Mouse (Mus musculus) limb, embryonic 15.5 days (tissue): ENCODE results near the gene Gpr157. TPM values are rescaled to one million over a fixed set of nuclear protein-coding genes. Genes with fewer than 3 reads are reported as not detected.

Source experiments
- ATAC-seq: fragments of 200-750 bp; cut with Nextera tagmentation; 2 replicates; pipeline ENCODE4 v1.8.0; 2017; ENCODE audit warnings: low read depth, moderate TSS enrichment; ENCODE audit not compliant: insufficient number of reproducible peaks, low FRiP score, low TSS enrichment
- H3K27ac ChIP-seq: fragments of 300-500 bp; sonication (generic); 2 replicates; pipeline ENCODE4 v1.5.1; 2015; ENCODE audit warnings: moderate library complexity, mild to moderate bottlenecking, inconsistent platforms
- H3K27me3 ChIP-seq: fragments of 300-500 bp; sonication (generic); 2 replicates; pipeline ENCODE4 v1.6.1; 2015; ENCODE audit warnings: inconsistent platforms
- H3K36me3 ChIP-seq: fragments of 300-500 bp; sonication (generic); 2 replicates; pipeline ENCODE4 v1.6.1; 2015; ENCODE audit warnings: inconsistent platforms
- H3K4me1 ChIP-seq: fragments of 300-500 bp; sonication (generic); 2 replicates; pipeline ENCODE4 v1.6.1; 2015; ENCODE audit warnings: inconsistent platforms
- H3K4me2 ChIP-seq: fragments of 300-500 bp; sonication (generic); 2 replicates; pipeline ENCODE4 v1.6.1; 2015; ENCODE audit warnings: mild to moderate bottlenecking, inconsistent platforms
- H3K4me3 ChIP-seq: fragments of 300-500 bp; sonication (generic); 2 replicates; pipeline ENCODE4 v1.5.1; 2015; ENCODE audit warnings: mild to moderate bottlenecking, inconsistent platforms
- H3K9ac ChIP-seq: fragments of 300-500 bp; sonication (generic); 2 replicates; pipeline ENCODE4 v1.6.1; 2015; ENCODE audit warnings: inconsistent platforms
- H3K9me3 ChIP-seq: fragments of 300-500 bp; sonication (generic); 2 replicates; pipeline ENCODE4 v1.6.1; 2016; ENCODE audit warnings: inconsistent platforms
- WGBS: fragments of 180-500 bp; shearing (Covaris S2); methylation state at CpG from one replicate; pipeline ENCODE4 v1.1.7; 2015; 5-methylcytosine and 5-hydroxymethylcytosine counted together
- polyA plus RNA-seq: library from polyadenylated mRNA; unstranded; fragments of >200 nt; fragmentation: Nextera tagmentation; extraction: Ambion mirVana; gene quantifications from 2 replicates; pipeline ENCODE4 v1.2.1, GENCODE M21; 2015

Gpr157 gene
- polyA plus RNA-seq, 1 experiment from 2014 or later = 1.4 TPM

DNA sequence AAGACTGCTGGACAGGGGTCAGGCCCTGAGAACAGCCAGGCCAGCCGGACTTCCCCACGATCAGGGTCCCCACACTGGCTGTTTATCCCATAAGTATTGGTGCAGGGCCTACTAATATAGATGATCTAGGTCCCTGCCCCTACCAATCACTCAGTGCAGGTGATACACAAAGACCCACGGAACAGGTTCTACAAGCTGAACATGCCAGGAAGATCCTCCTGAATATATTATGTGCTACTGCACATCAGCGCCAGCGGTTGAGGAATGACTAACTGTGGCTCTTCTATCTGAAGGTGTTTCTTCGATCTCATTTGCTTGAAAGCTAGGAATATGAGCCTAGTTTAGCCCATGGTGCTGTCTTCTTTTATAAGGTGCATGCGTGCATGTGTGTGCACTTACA, 11.8 kb upstream of the Gpr157 start:
- Histone ChIP-seq H3K27me3 (no peaks in the 10 kb centered on the region), H3K4me2 (no peak overlapping the region), H3K27ac (peak overlapping the region; percentile 43; the same call in 1 of the 2 replicates), H3K36me3 (no peaks in the 10 kb centered on the region), H3K9ac (no peak overlapping the region), H3K4me3 (no peak overlapping the region), H3K4me1 (peaks cover 8% of the 10 kb centered on the region; the same call in 1 of the 2 replicates), H3K9me3 (no peaks in the 10 kb centered on the region)
- 79% methylated on average over 7 of the region's 7 CpGs for WGBS
- no peak for ATAC-seq

DNA sequence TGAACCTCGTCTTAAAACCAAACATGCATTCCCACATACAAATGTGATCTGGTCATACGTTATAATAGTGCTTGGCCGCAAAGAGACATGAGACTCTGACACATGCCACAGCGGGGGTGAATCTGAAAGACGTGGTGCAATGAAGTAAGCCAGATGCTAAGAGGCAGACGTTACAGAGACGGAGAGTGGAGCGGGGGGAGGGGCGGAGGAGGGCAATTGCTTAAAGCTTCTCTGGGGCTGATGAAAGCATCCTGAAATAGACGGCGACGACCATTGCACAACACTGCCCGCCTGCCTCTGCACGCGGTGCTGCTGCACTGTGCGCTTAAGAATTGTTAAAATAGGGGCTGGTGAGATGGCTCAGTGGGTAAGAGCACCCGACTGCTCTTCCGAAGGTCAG, 11.0 kb upstream of the Gpr157 start:
- H3K9me3 ChIP-seq = no peaks in the 10 kb centered on the region
- 34% methylated on average over 18 of the region's 18 CpGs for WGBS
- peaks cover 8% of the 10 kb centered on the region; the same call in 1 of the 2 replicates for H3K4me1 ChIP-seq
- H3K27me3 ChIP-seq = no peaks in the 10 kb centered on the region
- peak overlapping the region; percentile 43; the same call in 1 of the 2 replicates for H3K27ac ChIP-seq
- no peak overlapping the region for H3K4me3 ChIP-seq
- no peak for ATAC-seq
- no peak overlapping the region for H3K9ac ChIP-seq
- H3K36me3 ChIP-seq = no peaks in the 10 kb centered on the region
- no peak overlapping the region for H3K4me2 ChIP-seq

DNA sequence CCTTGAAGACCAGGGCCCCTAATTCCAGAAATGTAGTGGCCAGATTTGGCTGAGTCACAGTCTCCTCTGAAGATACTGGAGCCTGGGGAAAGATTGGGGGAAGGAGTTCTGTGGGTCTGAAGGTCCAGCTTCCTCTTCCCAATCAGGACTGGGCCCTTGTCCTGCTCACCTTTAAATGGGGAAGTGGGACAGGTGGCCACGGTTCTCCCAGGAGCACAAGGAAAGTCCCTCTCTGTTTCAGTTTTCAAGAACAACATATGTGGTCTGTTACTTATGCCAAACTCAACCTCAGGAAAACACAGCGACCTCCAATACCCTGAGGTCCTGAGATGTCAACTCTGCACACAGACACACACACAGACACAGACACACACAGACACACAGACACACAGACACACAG, 8.5 kb upstream of the Gpr157 start:
- Histone ChIP-seq H3K36me3 (no peaks in the 10 kb centered on the region), H3K9me3 (no peaks in the 10 kb centered on the region), H3K4me3 (no peak overlapping the region), H3K27ac (no peak overlapping the region), H3K27me3 (no peaks in the 10 kb centered on the region), H3K9ac (no peak overlapping the region), H3K4me2 (no peak overlapping the region), H3K4me1 (peaks cover 5% of the 10 kb centered on the region; the same call in 1 of the 2 replicates)
- WGBS = 79% methylated on average over 2 of the region's 2 CpGs
- ATAC-seq = no peak

DNA sequence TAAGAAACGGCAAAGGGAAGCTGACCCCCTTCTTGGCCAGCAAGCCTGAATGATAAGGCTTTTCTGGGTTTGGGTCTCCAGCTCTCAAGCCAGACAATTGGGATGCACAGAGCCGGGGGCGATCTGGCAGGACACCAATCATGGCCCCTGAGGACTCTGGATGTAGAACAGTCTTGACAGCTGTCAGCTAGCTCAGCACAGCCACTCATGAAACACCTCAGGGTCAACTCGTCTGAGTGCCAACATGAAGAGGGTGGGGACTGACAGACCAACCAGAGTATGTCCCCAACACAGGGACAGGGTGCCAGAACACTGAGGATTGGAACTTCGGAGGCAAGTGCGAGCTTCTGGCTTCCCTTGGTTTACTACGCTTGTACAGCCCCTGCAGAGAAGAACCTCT, 7.9 kb upstream of the Gpr157 start:
- Histone ChIP-seq H3K4me1 (peaks cover 5% of the 10 kb centered on the region; the same call in 1 of the 2 replicates), H3K4me2 (no peak overlapping the region), H3K27ac (no peak overlapping the region), H3K9ac (no peak overlapping the region), H3K27me3 (no peaks in the 10 kb centered on the region), H3K36me3 (no peaks in the 10 kb centered on the region), H3K4me3 (no peak overlapping the region), H3K9me3 (no peaks in the 10 kb centered on the region)
- ATAC-seq = no peak
- 77% methylated on average over 7 of the region's 7 CpGs for WGBS

DNA sequence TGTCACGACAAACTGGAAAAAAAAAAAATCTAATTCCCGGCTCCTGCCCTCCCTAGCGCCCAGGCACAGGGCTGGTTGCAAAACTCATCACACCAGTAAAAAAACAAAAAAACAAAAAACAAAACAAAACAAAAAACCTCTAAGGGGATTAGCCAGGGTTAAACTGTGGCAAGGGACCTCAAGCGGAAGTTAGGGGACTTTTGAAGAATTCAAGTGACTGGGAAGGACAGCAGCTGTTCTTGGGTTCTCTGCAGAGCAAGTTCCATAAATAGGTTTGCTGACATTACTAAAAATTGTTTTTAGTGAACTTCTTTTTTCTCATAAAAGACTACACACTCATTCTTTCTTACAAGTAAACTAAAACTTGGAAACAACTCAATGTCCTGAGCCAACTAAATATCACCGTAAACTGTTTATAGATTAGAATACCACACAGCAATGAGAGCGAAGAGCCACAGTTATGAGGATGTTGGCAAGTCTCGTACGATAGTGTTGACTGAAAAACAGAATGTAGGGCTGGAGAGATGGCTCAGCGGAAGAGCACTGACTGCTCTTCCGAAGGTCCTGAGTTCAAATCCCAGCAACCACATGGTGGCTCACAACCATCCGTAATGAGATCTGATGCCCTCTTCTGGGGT, 6.7 kb upstream of the Gpr157 start:
- peaks cover 5% of the 10 kb centered on the region; the same call in 1 of the 2 replicates for H3K4me1 ChIP-seq
- no peaks in the 10 kb centered on the region for H3K36me3 ChIP-seq
- H3K27ac ChIP-seq = no peak overlapping the region
- ATAC-seq = no peak
- H3K4me3 ChIP-seq = no peak overlapping the region
- H3K9me3 ChIP-seq = no peaks in the 10 kb centered on the region
- H3K4me2 ChIP-seq = no peak overlapping the region
- no peaks in the 10 kb centered on the region for H3K27me3 ChIP-seq
- 77% methylated on average over 11 of the region's 11 CpGs for WGBS
- no peak overlapping the region for H3K9ac ChIP-seq

DNA sequence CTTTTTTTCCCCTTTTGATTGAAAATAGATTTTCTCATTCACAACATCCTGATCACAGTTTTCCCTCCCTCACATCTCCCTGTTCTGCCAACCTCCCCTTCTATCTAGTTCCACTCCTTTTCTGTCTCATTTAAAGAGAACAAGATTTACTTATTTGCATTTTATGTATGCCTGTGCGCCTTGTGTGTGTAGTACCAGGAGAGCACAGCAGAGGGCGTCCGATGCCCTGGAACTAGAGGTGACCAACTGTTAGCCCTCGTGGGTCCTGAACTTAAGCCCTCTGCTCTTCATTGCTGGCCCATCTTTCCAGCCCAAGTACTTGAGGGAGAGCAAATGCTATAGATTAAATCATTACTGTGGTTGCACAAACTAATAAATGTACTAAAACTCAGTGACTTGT, 1.8 kb upstream of the Gpr157 start:
- Histone ChIP-seq H3K9ac (no peak overlapping the region), H3K27ac (no peak overlapping the region), H3K4me2 (no peak overlapping the region), H3K4me1 (peaks cover 24% of the 10 kb centered on the region), H3K27me3 (no peaks in the 10 kb centered on the region), H3K4me3 (no peak overlapping the region), H3K9me3 (no peaks in the 10 kb centered on the region), H3K36me3 (no peaks in the 10 kb centered on the region)
- 83% methylated on average over 4 of the region's 4 CpGs for WGBS
- ATAC-seq = no peak

DNA sequence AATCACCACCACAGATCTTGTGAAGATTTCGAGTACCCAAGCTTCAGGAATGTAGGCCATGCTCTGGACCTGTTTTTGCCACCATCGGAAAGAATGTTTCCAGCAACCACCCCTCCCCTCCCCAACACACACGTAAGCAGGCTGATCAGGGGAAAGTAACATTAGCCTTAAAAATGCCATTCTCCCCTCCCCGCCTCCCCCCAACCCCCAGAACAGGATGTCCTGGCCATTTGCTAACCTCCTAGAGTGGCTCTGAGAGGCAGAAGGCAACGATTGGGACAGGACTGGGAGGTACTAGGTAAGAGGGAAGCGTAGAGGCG, 364 bp upstream of the Gpr157 start:
- H3K9ac ChIP-seq = no peak overlapping the region
- peak overlapping the region; percentile 95 for H3K4me2 ChIP-seq
- no peaks in the 10 kb centered on the region for H3K27me3 ChIP-seq
- peak overlapping the region; percentile 74 for H3K27ac ChIP-seq
- no peaks in the 10 kb centered on the region for H3K9me3 ChIP-seq
- no peak for ATAC-seq
- H3K4me3 ChIP-seq = peak overlapping the region; percentile 59
- peaks cover 24% of the 10 kb centered on the region for H3K4me1 ChIP-seq
- WGBS = 2% methylated on average over 7 of the region's 7 CpGs
- no peaks in the 10 kb centered on the region for H3K36me3 ChIP-seq

DNA sequence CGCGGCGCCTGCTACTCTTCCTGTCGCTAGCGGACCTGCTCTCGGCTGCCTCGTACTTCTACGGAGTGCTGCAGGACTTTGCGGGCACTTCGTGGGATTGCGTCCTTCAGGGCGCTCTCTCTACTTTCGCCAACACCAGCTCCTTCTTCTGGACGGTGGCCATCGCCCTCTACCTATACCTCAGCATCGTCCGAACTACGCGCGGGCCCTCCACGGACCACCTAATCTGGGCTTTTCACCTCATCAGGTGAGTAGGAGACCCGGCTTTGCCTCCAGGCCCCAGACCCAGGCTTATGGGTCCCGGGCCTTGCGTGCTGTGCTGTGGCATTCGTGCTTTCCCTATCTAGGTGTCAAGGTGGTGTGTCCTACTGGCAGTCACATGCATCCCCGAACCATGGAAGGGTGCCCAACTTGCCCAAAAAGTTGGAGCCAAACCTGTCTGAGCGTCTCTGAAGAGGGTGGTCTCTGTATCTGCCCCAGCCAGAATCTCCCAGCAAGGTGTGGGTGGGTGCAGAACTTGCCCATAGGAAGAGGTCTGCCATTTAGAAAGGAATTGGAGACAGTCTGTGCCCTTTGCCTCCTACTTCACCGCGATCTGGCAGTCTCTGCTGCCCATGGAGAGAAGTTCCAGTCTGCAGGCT, 845 bp downstream of the Gpr157 start:
- Histone ChIP-seq H3K9ac (peak overlapping the region; percentile 55), H3K27me3 (no peaks in the 10 kb centered on the region), H3K27ac (peak overlapping the region; percentile 74), H3K4me1 (peaks cover 24% of the 10 kb centered on the region), H3K4me3 (peak overlapping the region; percentile 59), H3K36me3 (no peaks in the 10 kb centered on the region), H3K4me2 (peak overlapping the region; percentile 95), H3K9me3 (no peaks in the 10 kb centered on the region)
- WGBS = 16% methylated on average over 29 of the region's 29 CpGs
- no peak for ATAC-seq

DNA sequence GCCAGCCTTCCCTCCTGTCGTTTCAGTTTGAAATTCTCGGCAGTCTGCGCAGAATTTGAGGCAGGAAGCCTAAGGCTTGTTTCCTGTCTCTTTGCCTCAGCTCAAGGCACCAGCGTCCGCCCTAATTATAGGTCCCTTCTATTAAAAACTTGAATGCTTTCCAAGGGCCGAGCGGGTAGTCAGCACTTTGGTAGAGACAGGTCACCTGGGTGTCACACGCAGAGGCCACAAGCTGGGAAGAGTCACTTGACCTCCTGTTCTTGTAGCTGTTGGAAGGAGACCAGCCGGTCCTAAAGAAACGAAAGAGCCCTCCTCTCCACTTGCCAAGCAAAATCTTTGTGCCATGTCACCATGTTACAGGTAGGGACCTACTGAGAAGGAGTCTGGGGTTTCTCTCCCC, 2.0 kb downstream of the Gpr157 start:
- no peaks in the 10 kb centered on the region for H3K9me3 ChIP-seq
- H3K27me3 ChIP-seq = no peaks in the 10 kb centered on the region
- H3K27ac ChIP-seq = no peak overlapping the region
- H3K36me3 ChIP-seq = no peaks in the 10 kb centered on the region
- peaks cover 30% of the 10 kb centered on the region for H3K4me1 ChIP-seq
- H3K4me3 ChIP-seq = no peak overlapping the region
- no peak for ATAC-seq
- no peak overlapping the region for H3K9ac ChIP-seq
- no peak overlapping the region; the same call in 1 of the 2 replicates for H3K4me2 ChIP-seq
- 52% methylated on average over 10 of the region's 10 CpGs for WGBS

DNA sequence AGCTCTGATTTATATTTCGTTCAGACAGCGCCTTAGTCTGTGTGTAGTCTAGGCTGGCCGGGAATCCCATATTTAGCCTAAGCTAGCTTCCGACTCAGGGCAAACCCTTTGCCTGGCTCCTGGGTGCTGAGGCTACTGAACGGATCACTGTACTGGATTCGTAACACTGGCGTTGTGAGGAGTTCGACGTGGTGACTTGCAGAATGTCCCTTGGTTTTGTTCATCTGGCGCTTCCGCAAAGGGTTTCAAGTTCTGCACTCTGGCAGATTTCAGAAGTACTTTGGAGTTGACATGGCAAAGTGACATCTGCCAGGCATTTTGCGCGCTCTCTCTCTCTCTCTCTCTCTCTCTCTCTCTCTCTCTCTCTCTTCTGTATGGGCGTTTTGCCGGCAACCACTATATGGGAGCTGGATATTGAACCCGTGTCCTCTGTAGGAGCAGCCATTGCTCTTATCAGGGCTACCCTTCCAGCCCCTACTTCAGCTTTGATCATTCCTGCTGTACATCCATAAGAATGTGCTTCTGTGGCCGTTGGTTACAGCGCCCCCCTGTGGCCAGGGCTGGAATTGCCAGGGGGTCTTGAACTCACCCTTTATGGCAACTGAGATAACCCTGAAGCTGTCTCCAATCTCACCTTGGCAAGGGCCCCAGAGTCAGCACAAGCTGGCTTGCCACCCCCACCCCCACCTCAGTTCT, 4.9 kb downstream of the Gpr157 start:
- WGBS = 85% methylated on average over 18 of the region's 18 CpGs
- Histone ChIP-seq H3K4me3 (no peak overlapping the region), H3K4me1 (peaks cover 35% of the 10 kb centered on the region), H3K27me3 (no peaks in the 10 kb centered on the region), H3K36me3 (no peaks in the 10 kb centered on the region), H3K9me3 (no peaks in the 10 kb centered on the region), H3K4me2 (no peak overlapping the region), H3K27ac (no peak overlapping the region), H3K9ac (no peak overlapping the region)
- ATAC-seq = no peak

DNA sequence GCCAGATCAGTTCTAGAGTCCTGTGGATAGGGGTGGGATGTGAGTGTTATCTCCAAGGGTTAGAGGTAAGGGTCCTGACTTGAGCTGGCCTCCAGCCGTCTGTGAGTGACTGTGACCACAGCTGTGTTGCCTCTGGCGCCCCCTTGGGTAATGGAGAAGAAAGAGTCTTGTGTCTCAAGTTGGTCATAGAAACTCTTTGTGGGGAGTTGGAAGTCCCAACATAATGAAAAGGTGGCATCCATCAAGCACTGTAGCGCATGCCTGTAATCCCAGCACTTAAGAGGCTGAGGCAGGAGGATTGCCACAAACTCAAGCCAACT, 5.4 kb downstream of the Gpr157 start:
- no peaks in the 10 kb centered on the region for H3K27me3 ChIP-seq
- ATAC-seq = no peak
- H3K9ac ChIP-seq = no peak overlapping the region
- WGBS = 59% methylated on average over 3 of the region's 3 CpGs
- H3K36me3 ChIP-seq = no peaks in the 10 kb centered on the region
- H3K4me2 ChIP-seq = no peak overlapping the region
- H3K27ac ChIP-seq = no peak overlapping the region
- peaks cover 37% of the 10 kb centered on the region for H3K4me1 ChIP-seq
- no peaks in the 10 kb centered on the region for H3K9me3 ChIP-seq
- H3K4me3 ChIP-seq = no peak overlapping the region
